Mouse (Mus musculus) kidney, postnatal 36 days (tissue): ENCODE measurements around the gene Rps6kl1.

ENCODE experiments used
- DNase-seq, 2 experiments: peaks; one replicate each; pipeline ENCODE4 v3.0.0; 2021 to 2022; ENCODE audit warnings: mixed read lengths in 2 of 2

The Rps6kl1 gene

DNA sequence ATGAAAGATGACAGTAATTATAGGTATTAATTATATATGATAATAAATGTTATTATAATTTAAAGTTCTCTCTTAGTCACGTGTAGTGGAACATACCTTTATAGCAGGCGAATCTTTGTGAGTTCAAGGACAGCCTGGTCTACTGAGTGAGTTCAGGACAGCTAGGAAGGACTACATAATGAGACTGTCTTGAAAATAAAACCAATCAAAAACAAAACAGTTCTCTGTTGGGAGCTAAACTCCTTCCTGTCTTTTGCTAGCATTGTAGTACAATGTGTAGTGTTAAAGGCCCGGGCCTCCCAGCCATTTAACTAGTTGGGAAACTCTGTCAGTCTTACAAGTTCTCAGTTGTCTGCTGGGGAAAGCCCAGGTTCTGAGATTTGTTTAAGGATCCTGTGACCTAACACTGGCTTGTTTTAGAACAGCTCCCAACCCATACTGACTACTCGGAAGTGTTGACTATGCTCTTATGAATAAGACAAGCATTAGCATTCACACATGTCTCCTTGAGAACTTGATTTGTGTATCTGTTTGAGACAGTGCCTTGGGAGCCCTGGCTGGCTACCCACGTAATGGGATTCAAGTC is 49.5 kb downstream of the Rps6kl1 start:
- no peak for DNase-seq

DNA sequence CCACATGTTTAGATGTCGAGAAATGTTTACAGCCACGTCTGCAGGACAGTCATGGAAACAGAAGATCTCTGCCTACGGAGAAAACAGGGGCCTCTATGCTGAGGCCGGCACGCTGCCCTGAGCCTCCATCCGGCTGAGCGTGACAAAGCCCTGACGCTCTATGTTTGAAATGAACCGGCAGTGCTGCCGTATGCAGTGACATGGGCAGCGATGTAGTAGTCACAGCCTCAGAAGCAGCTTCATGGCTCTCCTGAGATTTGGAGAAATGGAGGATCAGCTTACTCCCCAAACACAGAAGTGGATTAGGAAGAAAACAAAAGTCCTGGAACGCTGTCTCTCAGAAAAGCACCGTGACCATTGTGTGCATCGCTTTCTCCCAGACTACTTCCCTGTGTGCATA is 50.1 kb downstream of the Rps6kl1 start:
- DNase-seq = no peak

DNA sequence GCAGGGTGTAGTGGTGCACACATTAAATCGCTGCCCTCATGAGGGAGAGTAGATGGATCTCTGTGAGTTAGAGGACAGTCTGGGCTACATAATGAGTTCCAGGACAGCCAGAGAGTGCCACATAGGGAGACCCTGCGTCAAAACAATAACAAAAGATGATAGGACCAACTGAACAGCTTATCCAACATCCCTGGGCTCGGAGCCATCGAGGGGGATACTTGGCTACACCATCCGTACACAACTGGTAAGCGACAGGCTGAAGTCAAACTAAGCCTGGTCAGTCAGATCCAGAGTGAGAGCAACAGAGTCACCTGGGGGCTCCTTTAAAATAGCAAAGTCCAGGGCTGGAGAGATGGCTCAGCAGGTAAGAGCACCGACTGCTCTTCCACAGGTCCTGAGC is 55.2 kb downstream of the Rps6kl1 start:
- no peak for DNase-seq

DNA sequence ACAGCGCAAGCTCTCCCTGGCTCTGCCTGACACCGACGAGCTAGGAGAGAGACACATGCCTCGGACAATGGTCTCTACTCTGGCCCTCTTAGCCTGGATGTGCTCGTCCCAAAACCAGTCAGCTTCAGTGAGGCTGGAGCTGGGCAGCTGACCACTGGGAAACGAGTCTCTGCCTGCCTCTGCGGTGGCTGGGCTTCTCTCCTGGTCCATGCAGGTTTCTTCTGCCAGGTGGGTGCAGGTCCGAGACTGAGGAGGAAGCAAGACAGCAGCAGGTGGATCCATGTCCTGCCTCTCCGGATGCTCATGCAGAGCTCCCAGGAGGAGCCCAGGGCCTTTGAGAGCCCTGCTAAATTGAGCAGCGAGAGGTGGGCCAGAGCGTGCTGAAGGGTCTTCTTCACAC is 55.9 kb downstream of the Rps6kl1 start:
- no peak for DNase-seq

DNA sequence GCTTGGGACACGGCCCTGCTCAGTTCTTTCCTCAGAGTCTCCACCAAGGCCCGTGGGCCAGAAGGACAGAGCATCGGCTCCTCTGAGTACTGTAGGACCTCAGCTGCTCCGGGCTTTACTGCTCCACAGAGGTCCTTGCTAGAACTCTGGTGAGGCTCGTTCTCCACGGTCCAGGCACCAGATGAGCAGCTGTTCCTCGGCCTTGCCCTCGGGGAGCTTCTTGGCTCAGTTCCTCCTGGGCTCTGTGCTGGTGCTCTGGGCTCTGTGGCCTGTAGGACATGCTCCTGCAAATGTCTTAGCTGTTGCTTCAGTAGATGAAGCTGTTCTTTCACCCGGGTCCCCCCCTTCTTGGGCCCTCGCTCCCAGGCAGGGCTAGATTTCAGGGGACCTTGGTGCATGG is 56.4 kb downstream of the Rps6kl1 start:
- DNase-seq = no peak

DNA sequence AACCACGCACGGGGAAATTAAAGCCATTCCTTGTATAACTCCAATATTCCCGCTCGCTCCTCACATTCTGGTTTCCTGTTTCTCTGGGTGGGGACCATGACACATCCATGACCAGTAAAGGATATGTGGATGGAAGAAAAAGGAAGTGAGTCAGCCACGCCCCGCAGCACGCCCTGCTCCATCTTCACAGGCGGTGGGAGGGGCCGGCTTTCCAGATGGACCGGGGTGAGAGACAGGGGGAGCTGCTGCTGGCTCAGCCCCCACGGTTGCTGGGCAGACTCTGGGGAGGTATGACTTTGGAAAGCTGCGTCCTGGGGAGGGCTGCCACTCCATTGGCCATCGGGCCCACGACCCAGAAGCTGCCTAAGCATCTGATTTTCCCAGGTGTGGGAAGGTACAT is 57.1 kb downstream of the Rps6kl1 start:
- peak; percentile 32 to 62 for DNase-seq

DNA sequence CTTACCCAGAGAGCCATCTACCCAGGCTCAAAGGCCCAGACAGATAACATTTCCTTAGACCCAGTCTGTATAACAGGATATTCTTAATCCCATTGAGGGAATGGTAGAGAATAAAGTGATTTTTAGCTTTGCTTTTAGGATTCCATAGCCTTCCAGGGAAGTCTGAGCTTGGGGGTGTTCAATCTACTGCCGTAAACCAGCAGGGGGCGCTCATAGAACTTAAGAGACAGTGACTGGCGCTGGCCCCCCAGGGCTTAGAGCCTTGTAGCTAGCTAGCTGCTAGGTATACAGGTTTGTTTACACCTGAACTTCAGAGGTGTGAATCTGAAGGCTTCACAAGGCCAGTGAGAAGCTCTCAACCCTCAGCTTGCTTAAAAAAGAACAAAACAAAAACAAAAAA is 58.9 kb downstream of the Rps6kl1 start:
- DNase-seq = peak; percentile 80 to 92

DNA sequence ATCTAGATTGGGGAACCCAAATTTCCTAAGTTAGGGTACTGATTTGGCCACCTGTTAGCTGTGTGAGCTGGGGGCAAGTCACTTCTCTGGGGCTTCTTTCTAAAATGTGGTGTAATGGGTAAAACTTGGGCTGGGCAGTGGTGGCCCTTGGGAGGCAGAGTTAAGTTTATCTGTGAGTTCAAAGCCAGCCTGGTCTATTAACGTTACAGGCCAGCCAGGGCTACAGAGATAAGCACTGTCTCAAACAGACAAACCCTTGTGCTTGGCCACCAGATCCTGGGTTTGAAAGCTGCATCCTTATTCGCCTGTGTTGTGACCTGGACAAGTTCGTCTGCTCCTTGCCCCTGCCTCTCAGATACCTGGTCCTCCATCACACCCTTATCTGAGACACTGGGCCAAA is 59.9 kb downstream of the Rps6kl1 start:
- no peak for DNase-seq

DNA sequence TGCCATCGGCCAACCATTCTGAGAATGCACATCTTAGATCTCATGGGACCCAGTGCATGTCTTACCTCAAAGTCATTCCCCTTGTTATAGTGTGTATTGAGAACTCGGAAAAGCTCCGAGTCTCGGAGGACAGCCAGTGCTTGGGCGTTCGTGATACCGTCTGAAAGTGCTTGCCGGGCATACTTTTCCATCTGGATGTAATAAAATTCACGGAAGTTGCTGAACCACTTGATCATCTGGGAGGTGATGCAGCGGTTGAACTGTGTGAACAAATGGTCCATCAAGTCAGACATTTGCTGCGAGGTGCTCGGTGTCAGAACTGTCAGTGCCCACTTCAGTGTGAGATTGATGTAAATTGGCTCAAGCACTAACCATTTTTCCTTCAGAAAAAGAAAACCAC is 63.2 kb downstream of the Rps6kl1 start:
- DNase-seq = no peak
